Mouse (Mus musculus): ENCODE data around the gene Zfp558. TPM values are rescaled to one million over a fixed set of nuclear protein-coding genes. Genes with fewer than 3 reads are reported as not detected.
"Not testable (repeated sequence)": the region's sequence is repeated elsewhere in the genome, so short reads cannot be mapped to it uniquely, and the experiment has no call there.

The Zfp558 gene
- 4.2 and 4.5 TPM in 2 replicates for polyA plus RNA-seq (2016; fragmentation: Nextera tagmentation; extraction: Ambion mirVana)

DNA sequence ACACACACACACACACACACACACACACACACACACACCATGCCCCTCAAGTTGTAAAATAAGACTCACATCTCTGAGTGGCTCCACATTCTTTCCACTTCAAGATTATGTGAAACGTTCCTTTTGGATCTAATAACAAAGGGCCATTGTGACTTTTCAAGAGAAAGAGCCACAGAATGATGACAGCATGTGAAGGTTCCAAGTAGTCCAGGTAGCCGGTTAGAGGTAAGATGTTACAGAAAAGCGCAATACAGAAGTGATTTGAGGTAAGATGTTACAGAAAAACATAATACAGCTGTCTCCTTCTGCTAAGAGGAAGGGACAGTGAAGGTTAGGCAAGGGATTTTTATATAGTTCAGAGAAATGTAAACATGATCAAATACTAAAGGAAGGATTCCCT, at the start of gene Zfp558, which contains the start of gene Mbd3l1:
Gene Zfp558 (minus strand): TSS at position 101 of the 400 bp plus-strand sequence.
Gene Mbd3l1 (plus strand): TSS at position 192 of the 400 bp plus-strand sequence.
- no peak within 1 kb of the TSS for H3K4me3 ChIP-seq
- H3K4me1 ChIP-seq = no peaks in the 10 kb centered on the region
- H3K27ac ChIP-seq = no peak within 1 kb of the TSS
- 68% methylated on average over 3 of the region's 3 CpGs for WGBS
- no peak for DNase-seq (ENCODE audit: low spot score)
- H3K27me3 ChIP-seq (ENCODE audit: insufficient read depth, poor library complexity, severe bottlenecking) = no peaks in the 10 kb centered on the region
- no peaks in the 10 kb centered on the region for H3K36me3 ChIP-seq
- H3K9me3 ChIP-seq = no peaks in the 10 kb centered on the region

DNA sequence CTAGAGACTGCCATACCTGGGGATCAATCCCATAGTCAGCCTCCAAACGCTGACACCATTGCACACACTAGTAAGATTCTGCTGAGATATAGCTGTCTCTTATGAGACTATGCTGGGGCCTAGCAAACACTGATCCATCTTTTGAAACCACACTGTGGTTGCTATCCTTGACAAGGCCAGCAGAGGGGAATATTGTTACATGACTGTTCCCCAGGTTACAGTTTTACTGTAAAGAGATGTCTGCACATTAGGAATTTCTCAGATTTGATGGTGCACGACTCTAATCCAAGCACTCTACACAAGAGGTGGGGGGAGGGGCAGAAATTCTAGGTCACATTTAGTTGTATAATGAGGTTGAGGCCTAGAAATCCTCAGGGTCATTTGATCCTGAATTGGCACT, 30.0 kb upstream of the Zfp558 start:
- WGBS = 56% methylated on average over 2 of the region's 2 CpGs
- Histone ChIP-seq H3K27me3 (ENCODE audit: insufficient read depth, poor library complexity, severe bottlenecking) (no peaks in the 10 kb centered on the region), H3K4me3 (no peak overlapping the region), H3K4me1 (no peaks in the 10 kb centered on the region), H3K9me3 (no peaks in the 10 kb centered on the region), H3K36me3 (no peaks in the 10 kb centered on the region), H3K27ac (no peak overlapping the region)
- DNase-seq (ENCODE audit: low spot score) = no peak

DNA sequence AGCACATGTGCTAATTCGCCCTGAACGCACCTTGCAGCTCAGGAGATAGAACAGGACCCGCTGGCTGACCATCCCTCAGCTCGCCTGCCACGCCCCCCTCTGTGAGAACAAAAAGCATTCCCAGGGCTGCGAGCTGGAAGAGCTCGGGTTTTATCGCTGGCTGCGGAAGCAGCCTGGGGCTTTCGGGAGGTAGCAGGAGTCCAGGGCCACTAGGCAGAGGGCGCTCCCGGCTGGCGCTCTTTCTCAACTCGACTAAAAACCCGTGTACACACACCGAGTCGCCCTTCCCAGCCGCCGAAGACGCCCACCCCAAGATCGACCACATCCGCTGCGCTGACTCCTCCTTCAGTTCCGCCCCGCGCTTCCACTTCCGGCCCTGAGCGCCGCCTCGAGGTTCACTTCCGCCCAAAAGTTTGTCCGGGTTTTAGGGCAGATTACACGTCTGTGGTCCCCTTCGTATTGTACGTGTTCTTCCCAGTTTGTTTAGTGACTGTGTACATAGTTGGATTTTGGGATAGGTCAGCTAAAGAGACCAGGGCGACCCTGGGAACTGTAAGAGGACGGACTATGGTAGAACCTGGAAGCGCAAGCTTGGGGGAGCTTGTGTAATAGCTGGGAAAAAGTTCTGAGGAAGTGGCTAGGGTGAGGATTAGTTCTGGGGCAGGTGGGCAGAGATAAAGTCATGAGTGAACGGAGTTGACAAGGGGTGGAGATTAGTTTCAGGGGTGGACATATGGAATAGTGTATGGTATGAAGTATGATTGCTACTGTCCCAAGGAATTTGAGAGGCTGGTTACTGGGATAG, 4.5 kb downstream of the Zfp558 start:
- WGBS = 4% methylated on average over 39 of the region's 39 CpGs
- no peaks in the 10 kb centered on the region for H3K27me3 ChIP-seq (ENCODE audit: insufficient read depth, poor library complexity, severe bottlenecking)
- peak overlapping the region; percentile 90 for H3K27ac ChIP-seq
- no peaks in the 10 kb centered on the region for H3K36me3 ChIP-seq
- no peaks in the 10 kb centered on the region for H3K9me3 ChIP-seq
- peak; percentile 93 for DNase-seq (ENCODE audit: low spot score)
- peak overlapping the region; percentile 68 for H3K4me3 ChIP-seq
- peaks cover 4% of the 10 kb centered on the region; the same call in 1 of the 2 replicates for H3K4me1 ChIP-seq

DNA sequence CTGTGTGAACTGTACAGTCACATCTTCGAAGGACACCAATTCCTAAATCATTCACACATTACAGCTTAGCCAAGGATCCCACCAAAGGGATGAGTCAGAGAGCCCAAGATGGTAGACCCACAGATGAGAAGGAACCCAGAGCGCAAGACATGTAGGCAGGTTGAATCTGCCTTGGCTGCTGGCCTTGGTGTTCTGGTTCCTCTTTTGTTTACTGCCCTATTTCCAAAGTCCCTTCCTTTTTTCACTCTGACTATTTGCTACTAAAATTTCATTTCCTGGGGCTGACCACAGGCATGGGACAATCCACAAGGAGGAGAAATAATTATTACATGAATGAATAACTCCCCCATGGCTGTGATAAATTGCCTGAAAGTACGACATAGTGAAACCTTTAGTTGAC, 10.1 kb downstream of the Zfp558 start:
- Histone ChIP-seq H3K4me3 (no peak overlapping the region), H3K9me3 (no peaks in the 10 kb centered on the region), H3K36me3 (peaks cover 21% of the 10 kb centered on the region), H3K27ac (no peak overlapping the region), H3K27me3 (ENCODE audit: insufficient read depth, poor library complexity, severe bottlenecking) (no peaks in the 10 kb centered on the region), H3K4me1 (peaks cover 4% of the 10 kb centered on the region; the same call in 1 of the 2 replicates)
- WGBS = 85% methylated on average over 3 of the region's 3 CpGs
- DNase-seq (ENCODE audit: low spot score) = no peak

DNA sequence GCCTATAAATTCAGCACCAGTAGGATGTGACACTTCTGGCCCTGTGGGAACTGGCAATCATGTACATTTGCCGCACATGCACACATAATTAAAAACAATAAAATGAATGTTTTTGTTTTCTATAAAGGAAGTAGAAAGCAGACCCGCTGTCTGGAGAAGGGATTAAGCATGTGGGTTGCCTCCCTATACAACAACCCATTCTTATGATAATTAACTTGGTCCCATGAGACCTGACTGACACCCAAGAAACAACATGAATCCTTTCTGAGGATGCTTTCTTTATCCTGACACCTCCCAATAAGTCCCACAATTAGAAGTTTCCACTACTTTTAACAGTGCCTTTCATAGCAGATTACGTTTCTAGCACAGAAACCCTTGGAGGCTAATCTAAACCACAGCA, 10.7 kb downstream of the Zfp558 start:
- peaks cover 25% of the 10 kb centered on the region for H3K36me3 ChIP-seq
- no peak overlapping the region for H3K27ac ChIP-seq
- H3K4me3 ChIP-seq = no peak overlapping the region
- WGBS = 76% methylated on average over 3 of the region's 3 CpGs
- no peaks in the 10 kb centered on the region for H3K9me3 ChIP-seq
- H3K4me1 ChIP-seq = no peaks in the 10 kb centered on the region
- no peak for DNase-seq (ENCODE audit: low spot score)
- no peaks in the 10 kb centered on the region for H3K27me3 ChIP-seq (ENCODE audit: insufficient read depth, poor library complexity, severe bottlenecking)

DNA sequence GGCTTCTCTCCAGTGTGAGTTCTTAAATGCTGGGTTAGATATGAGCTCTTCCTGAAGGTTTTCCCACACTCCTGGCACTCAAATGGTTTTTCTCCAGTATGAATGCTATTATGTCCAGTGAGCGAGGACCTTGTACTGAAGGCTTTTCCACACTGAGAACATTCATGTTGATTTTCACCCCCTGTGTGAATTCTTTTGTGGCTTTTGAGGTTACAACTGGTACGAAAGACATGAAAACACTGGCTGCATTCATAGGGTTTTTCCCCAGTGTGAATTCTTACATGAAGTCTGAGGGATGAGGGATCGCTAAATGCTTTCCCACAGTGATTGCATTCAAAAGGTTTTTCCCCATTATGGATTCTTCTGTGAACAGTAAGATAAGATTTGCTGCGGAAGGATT, 21.5 kb downstream of the Zfp558 start:
- 80% methylated on average over 4 of the region's 4 CpGs for whole genome bisulfite sequencing
- H3K4me3 ChIP-seq = no peak overlapping the region
- H3K27me3 ChIP-seq (ENCODE audit: insufficient read depth, poor library complexity, severe bottlenecking) = no peaks in the 10 kb centered on the region
- 0 out of 2 replicates have a peak, but pooled peaks cover 3% of the 10 kb centered on the region for H3K9me3 ChIP-seq
- no peak overlapping the region for H3K27ac ChIP-seq
- no peak for DNase-seq (ENCODE audit: low spot score)
- H3K36me3 ChIP-seq = peaks cover 39% of the 10 kb centered on the region
- H3K4me1 ChIP-seq = no peaks in the 10 kb centered on the region

DNA sequence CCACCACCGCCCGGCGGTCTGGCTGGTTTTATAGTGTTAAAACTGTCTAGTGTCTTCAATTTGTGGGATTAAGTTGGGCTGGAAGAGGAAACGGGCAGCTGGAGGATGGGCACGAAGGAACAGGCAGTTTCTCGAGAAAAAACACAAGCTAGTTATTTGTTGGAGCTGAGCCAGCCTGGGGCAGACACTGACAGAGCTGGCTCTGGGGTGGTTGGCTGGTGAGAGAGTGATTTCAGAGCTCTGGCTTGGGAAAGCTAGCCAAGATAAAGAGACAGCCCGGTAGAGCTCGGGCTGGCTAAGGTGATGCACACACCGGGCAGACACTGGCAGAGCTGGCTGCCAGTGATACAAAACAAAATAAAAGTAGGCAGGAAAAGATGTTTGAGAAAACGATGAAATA, 46.4 kb downstream of the Zfp558 start:
- Histone ChIP-seq H3K9me3 (no peaks in the 10 kb centered on the region), H3K4me1 (no peaks in the 10 kb centered on the region), H3K27ac (no peak overlapping the region), H3K27me3 (ENCODE audit: insufficient read depth, poor library complexity, severe bottlenecking) (no peaks in the 10 kb centered on the region), H3K36me3 (no peaks in the 10 kb centered on the region), H3K4me3 (no peak overlapping the region)
- DNase-seq (ENCODE audit: low spot score) = no peak
- 72% methylated on average over 10 of the region's 10 CpGs for WGBS

DNA sequence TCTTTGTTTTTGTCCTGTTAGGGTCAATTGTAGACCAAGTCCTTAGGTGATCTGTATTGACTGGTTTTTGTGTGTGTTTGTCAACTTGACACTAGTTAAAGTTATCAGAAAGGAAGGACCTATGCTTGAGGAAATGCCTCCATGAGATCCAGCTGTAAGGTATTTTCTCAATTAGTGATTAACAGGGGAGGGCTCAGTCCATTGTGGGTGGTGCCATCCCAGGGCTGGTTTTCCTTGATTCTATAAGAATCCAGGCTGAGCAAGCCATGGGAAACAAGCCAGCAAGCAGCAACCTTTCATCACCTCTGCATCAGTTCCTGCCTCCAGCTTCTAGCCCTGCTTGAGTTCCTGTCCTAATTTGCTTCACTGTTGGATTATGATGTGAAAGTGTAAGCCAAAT, 47.7 kb downstream of the Zfp558 start, which contains the start of gene Mbd3l2:
Gene Mbd3l2 (plus strand): TSS at position 301 of the 400 bp plus-strand sequence.
- no peaks in the 10 kb centered on the region for H3K9me3 ChIP-seq
- no peaks in the 10 kb centered on the region for H3K4me1 ChIP-seq
- no peaks in the 10 kb centered on the region for H3K27me3 ChIP-seq (ENCODE audit: insufficient read depth, poor library complexity, severe bottlenecking)
- H3K27ac ChIP-seq = no peak within 1 kb of the TSS
- no peak for DNase-seq (ENCODE audit: low spot score)
- no peaks in the 10 kb centered on the region for H3K36me3 ChIP-seq
- no peak within 1 kb of the TSS for H3K4me3 ChIP-seq

DNA sequence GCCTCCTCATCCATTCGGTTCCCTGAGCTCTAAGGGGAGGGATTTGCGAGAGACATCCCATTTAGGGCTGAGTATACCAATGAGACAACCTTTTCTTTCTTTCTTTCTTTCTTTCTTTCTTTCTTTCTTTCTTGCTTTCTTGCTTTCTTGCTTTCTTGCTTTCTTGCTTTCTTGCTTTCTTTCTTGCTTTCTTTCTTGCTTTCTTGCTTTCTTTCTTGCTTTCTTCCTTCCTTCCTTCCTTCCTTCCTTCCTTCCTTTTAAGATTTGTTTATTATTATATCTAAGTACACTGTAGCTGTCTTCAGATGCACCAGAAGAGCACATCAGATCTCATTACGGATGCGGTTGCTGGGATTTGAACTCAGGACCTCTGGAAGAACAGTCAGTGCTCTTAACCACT, 65.7 kb downstream of the Zfp558 start:
- H3K4me3 ChIP-seq; H3K4me1 ChIP-seq; DNase-seq (ENCODE audit: low spot score); H3K27me3 ChIP-seq (ENCODE audit: insufficient read depth, poor library complexity, severe bottlenecking); H3K36me3 ChIP-seq; H3K27ac ChIP-seq; H3K9me3 ChIP-seq: not testable (repeated sequence)
- WGBS = 74% methylated on average over 4 of the region's 4 CpGs

Small RNA genes lying within 50 kb of the gene (microRNA-seq; reads per million reads assigned to microRNA genes)
- gene Gm22854 = not detected

Other genes starting within 250 kb of the Zfp558 start
- 90.3 and 126 TPM in 2 replicates for gene Chordc1, start 186.1 kb downstream of the Zfp558 start, polyA plus RNA-seq (2016; fragmentation: Nextera tagmentation; extraction: Ambion mirVana)
- 1.1 and 1.2 TPM in 2 replicates for gene Naalad2, start 75.3 kb downstream of the Zfp558 start, polyA plus RNA-seq (2016; fragmentation: Nextera tagmentation; extraction: Ambion mirVana)
- not detected in 2 replicates for gene Ubtfl1, start 73.8 kb downstream of the Zfp558 start, polyA plus RNA-seq (2016; fragmentation: Nextera tagmentation; extraction: Ambion mirVana)
- gene Mbd3l2, start 47.6 kb downstream of the Zfp558 start, polyA plus RNA-seq (2016; fragmentation: Nextera tagmentation; extraction: Ambion mirVana) = not detected in 2 replicates
- gene Mbd3l1, start 91 bp upstream of the Zfp558 start, polyA plus RNA-seq (2016; fragmentation: Nextera tagmentation; extraction: Ambion mirVana) = not detected in 2 replicates
- 0.35 and 0.60 TPM in 2 replicates for gene Muc16, start 196.3 kb upstream of the Zfp558 start, polyA plus RNA-seq (2016; fragmentation: Nextera tagmentation; extraction: Ambion mirVana)

Measured in heart, embryonic 10.5 days (tissue).